Mouse (Mus musculus): Measurements from ENCODE around the gene Furin.

GRCm38 (mm10) chr7:80350808-80351207 is 54.4 kb downstream of the Furin start:
- TF ChIP-seq CTCF (IDR thresholded peaks at IDR 0.05; ENCODE audit: low read depth, low read length) (no peak), POLR2A (IDR thresholded peaks at IDR 0.05; ENCODE audit: borderline replicate concordance, low read depth, low read length) (no peak)

Measured in bone marrow macrophage, adult 2 months (primary cell).